Mouse (Mus musculus) urinary bladder, postnatal 10 days (tissue): ENCODE measurements around the gene Rhox2g.
"Not testable (repeated sequence)": the region's sequence is repeated elsewhere in the genome, so short reads cannot be mapped to it uniquely, and the experiment has no call there.

ENCODE experiments used
- DNase-seq: peaks from one replicate; pipeline ENCODE4 v3.0.0; 2022; ENCODE audit warnings: low spot score

The Rhox2g gene

GRCm38 (mm10) chrX:37643370-37643769 is at the start of gene Rhox2g:
Gene Rhox2g, minus strand, starts transcription at chrX:37643470.
- not testable (repeated sequence) for DNase-seq

GRCm38 (mm10) chrX:37692261-37692660 is 49.0 kb upstream of the Rhox2g start:
- no peak for DNase-seq

- no peak for DNase-seq
These were observed 39.9 kb upstream of the Rhox2g start for GRCm38 (mm10) chrX:37683031-37683715.

GRCm38 (mm10) chrX:37673177-37673576 is 29.9 kb upstream of the Rhox2g start, which contains the start of gene Rhox2h:
Gene Rhox2h, minus strand, starts transcription at chrX:37673277.
- DNase-seq = not testable (repeated sequence)

GRCm38 (mm10) chrX:37668664-37669063 is 25.4 kb upstream of the Rhox2g start, which contains the start of gene Rhox3h:
Gene Rhox3h, minus strand, starts transcription at chrX:37668764.
- not testable (repeated sequence) for DNase-seq

GRCm38 (mm10) chrX:37651227-37651626 is 8.0 kb upstream of the Rhox2g start, which contains the start of gene Rhox4g:
Gene Rhox4g, minus strand, starts transcription at chrX:37651327.
- not testable (repeated sequence) for DNase-seq

- DNase-seq = not testable (repeated sequence)
These were observed 14.8 kb downstream of the Rhox2g start, which contains the start of gene Rhox3g for GRCm38 (mm10) chrX:37628512-37628911. Gene Rhox3g, minus strand, starts transcription at chrX:37628612.

- DNase-seq = not testable (repeated sequence)
These were observed 35.7 kb downstream of the Rhox2g start, which contains the start of gene Rhox4f for GRCm38 (mm10) chrX:37607604-37608003. Gene Rhox4f, minus strand, starts transcription at chrX:37607704.
